Mouse (Mus musculus) lung, postnatal 0 days (tissue): ENCODE data around the gene Rab21. TPM values are rescaled to one million over a fixed set of nuclear protein-coding genes. Genes with fewer than 3 reads are reported as not detected.

Experiments
- ATAC-seq: fragments of 200-750 bp; cut with Nextera tagmentation; 2 replicates; pipeline ENCODE4 v1.8.0; 2017; ENCODE audit warnings: moderate library complexity
- DNase-seq: peaks from one replicate; pipeline ENCODE4 v3.0.0-alpha.2; 2016; ENCODE audit warnings: low spot score
- H3K27ac ChIP-seq: fragments of 300-500 bp; sonication (generic); 2 replicates; pipeline ENCODE4 v1.5.1; 2014; ENCODE audit warnings: antibody characterized with exemption, mild to moderate bottlenecking, low read length, mixed read lengths
- H3K27me3 ChIP-seq: fragments of 300-500 bp; sonication (generic); replicated peaks from 2 replicates; pipeline ENCODE4 v1.6.1; 2014; ENCODE audit warnings: low read length, mixed read lengths; ENCODE audit not compliant: insufficient read depth
- H3K36me3 ChIP-seq: fragments of 300-500 bp; sonication (generic); 2 replicates; pipeline ENCODE4 v1.6.1; 2014; ENCODE audit warnings: low read length, mixed read lengths; ENCODE audit not compliant: insufficient read depth
- H3K4me1 ChIP-seq: fragments of 300-500 bp; sonication (generic); 2 replicates; pipeline ENCODE4 v1.6.1; 2014; ENCODE audit warnings: antibody characterized with exemption, low read depth, low read length, mixed read lengths; ENCODE audit not compliant: insufficient read depth
- H3K4me2 ChIP-seq: fragments of 300-500 bp; sonication (generic); replicated peaks from 2 replicates; pipeline ENCODE4 v1.6.1; 2014; ENCODE audit warnings: low read depth, mild to moderate bottlenecking, low read length, moderate library complexity, mixed read lengths
- H3K4me3 ChIP-seq: fragments of 300-500 bp; sonication (generic); 2 replicates; pipeline ENCODE4 v1.5.1; 2014; ENCODE audit warnings: low read depth, low read length
- H3K9ac ChIP-seq: fragments of 300-500 bp; sonication (generic); replicated peaks from 2 replicates; pipeline ENCODE4 v1.6.1; 2014; ENCODE audit warnings: low read depth, mild to moderate bottlenecking
- H3K9me3 ChIP-seq: fragments of 300-500 bp; sonication (generic); 2 replicates; pipeline ENCODE4 v1.6.1; 2016; ENCODE audit warnings: low read length, mixed read lengths
- CTCF ChIP-seq: IDR thresholded peaks from 2 replicates; pipeline ENCODE4 v1.5.1; 2016; ENCODE audit warnings: antibody characterized with exemption, mild to moderate bottlenecking
- EP300 ChIP-seq: IDR thresholded peaks from 2 replicates; pipeline ENCODE4 v1.6.1; 2016; ENCODE audit warnings: antibody characterized with exemption, mild to moderate bottlenecking, control low read depth
- WGBS: fragments of 180-500 bp; shearing (Covaris S2); extraction: QIAGEN DNeasy Blood & Tissue Kit; methylation state at CpG from one replicate; pipeline ENCODE4 v1.1.7; 2014; 5-methylcytosine and 5-hydroxymethylcytosine counted together
- polyA plus RNA-seq: library from polyadenylated mRNA; unstranded; fragments of >200 nt; fragmentation: Nextera tagmentation; extraction: Ambion mirVana; gene quantifications from 2 replicates; pipeline ENCODE4 v1.2.1, GENCODE M21; 2015

Gene Rab21
- polyA plus RNA-seq, 1 experiment from 2014 or later: 9.1 TPM

DNA sequence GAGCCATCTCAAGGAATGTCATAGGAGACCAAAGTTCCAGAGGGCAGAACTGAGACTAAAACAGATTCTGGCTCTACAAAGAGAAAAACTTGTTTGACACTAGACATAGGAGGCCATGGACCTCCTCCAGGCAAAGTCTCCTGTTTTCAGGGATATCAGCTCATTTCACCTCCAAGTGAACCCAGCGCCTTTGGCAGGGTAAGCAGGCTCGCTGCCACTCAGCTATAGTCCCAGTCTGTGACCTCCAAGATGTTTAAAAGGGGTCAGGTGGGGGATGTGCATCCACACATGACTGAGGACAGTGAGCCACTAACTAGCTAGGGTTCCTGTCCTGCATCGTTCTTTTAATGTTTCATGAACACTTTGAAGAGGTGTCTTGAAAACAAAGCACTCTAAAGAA, 2.7 kb downstream of the Rab21 start:
- Histone ChIP-seq H3K4me2 (0 out of 2 replicates have a peak overlapping the region, but pooled peaks have one; percentile 2), H3K27ac (peak overlapping the region; percentile 33), H3K4me1 (peaks cover 15% of the 10 kb centered on the region; the same call in 1 of the 2 replicates), H3K9me3 (no peaks in the 10 kb centered on the region), H3K36me3 (no peaks in the 10 kb centered on the region), H3K27me3 (no peaks in the 10 kb centered on the region), H3K9ac (no peak overlapping the region), H3K4me3 (no peak overlapping the region)
- TF ChIP-seq CTCF (no peak), EP300 (peak; percentile 24; the same call in 1 of the 2 replicates)
- DNase-seq (peak; percentile 46), ATAC-seq (no peak; the same call in 1 of the 2 replicates)
- 29% methylated on average over 3 of the region's 3 CpGs for WGBS

DNA sequence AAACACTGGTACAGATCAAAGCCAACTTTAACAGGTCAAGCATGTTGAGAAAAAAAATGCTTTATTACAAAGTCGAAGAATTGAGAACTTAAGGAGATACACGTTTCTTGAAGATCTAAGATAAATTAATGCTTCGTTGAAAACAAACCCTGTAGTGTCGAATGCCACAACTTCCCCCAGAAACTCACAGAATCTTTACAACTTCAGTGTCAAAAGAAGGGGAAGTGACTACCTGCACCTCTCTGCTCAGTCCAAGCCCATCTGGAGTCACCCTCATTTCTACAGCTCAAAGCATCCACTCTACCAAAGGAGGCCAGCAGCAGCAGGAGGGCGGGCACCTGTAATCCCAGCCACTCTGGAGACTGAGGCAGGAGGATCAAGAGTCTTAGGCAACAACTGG, 3.2 kb downstream of the Rab21 start:
- H3K4me3 ChIP-seq: no peak overlapping the region
- ATAC-seq: no peak
- TF ChIP-seq EP300 (no peak), CTCF (no peak)

DNA sequence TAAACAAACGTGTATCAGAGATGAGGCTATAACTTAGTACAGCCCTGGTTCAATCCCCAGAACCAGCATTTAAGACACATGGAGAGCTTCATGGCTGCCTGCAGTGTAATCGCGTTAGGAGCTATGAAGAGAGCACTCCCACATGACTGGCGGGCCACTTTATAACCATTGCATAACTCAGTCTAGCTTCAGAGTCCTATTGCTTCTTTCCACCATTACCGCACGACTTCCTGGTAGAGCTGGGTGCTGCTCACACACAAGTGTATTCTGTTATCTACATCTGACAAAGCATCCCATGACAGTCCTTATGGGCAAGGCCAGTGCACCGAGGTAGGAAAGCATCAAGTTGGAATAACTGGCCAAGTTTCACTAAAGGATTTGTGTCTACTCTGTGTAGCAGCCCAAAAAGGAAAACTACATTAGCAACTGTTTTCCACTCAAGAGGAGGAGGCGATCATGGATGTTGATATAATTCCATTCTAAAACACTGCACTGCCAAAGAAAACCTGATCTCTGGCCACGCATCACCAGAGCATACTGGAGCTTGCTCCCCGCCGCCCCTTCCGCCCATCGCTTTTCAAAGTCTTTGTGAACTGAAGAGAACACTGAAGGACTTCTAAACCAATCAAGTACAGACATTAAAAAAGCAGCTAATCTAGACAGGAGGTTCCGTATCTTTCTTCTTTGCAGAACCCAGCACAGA, 4.0 kb downstream of the Rab21 start:
- DNase-seq (peak; percentile 62), ATAC-seq (0 out of 2 replicates have a peak, but pooled peaks have one; percentile 11)
- Histone ChIP-seq H3K4me1 (peaks cover 15% of the 10 kb centered on the region; the same call in 1 of the 2 replicates), H3K9ac (no peak overlapping the region), H3K4me3 (no peak overlapping the region), H3K36me3 (no peaks in the 10 kb centered on the region), H3K4me2 (no peak overlapping the region), H3K9me3 (no peaks in the 10 kb centered on the region), H3K27ac (no peak overlapping the region), H3K27me3 (no peaks in the 10 kb centered on the region)
- TF ChIP-seq CTCF (no peak), EP300 (no peak)
- WGBS: 78% methylated on average over 14 of the region's 14 CpGs

More for the DNA sequence above, 3.2 kb downstream of the Rab21 start:
- Histone ChIP-seq H3K4me1 (peaks cover 15% of the 10 kb centered on the region; the same call in 1 of the 2 replicates), H3K27me3 (no peaks in the 10 kb centered on the region), H3K27ac (peak overlapping the region; percentile 33), H3K4me2 (0 out of 2 replicates have a peak overlapping the region, but pooled peaks have one; percentile 2), H3K9me3 (no peaks in the 10 kb centered on the region), H3K9ac (no peak overlapping the region), H3K36me3 (no peaks in the 10 kb centered on the region)
- no peak for DNase-seq
- WGBS: 66% methylated on average over 5 of the region's 5 CpGs

DNA sequence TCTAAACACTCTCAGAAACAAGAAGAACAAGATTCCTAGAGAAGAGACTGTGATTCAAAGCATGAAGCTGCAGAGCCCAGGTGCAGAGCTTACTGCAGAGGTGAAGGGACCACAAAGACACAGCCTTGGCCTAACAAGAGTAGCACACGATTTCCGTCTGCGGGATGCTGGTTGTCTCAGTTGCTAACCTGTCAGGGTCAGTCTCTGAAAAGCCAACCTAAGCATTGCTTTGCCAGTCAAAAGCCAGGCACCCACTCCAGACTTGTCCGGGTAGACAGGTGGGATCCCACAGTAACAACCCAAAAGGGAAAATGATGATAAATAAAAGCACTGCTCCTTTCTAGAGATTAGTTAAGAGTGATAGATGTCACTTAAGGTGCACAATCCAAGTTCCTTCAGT, 6.2 kb downstream of the Rab21 start:
- H3K27me3 ChIP-seq: no peaks in the 10 kb centered on the region
- no peaks in the 10 kb centered on the region for H3K9me3 ChIP-seq
- TF ChIP-seq EP300 (no peak), CTCF (no peak)
- WGBS: 89% methylated on average over 4 of the region's 4 CpGs
- H3K4me2 ChIP-seq: no peak overlapping the region
- DNase-seq: no peak
- H3K4me3 ChIP-seq: no peak overlapping the region
- H3K9ac ChIP-seq: no peak overlapping the region
- no peaks in the 10 kb centered on the region for H3K36me3 ChIP-seq
- H3K4me1 ChIP-seq: peaks cover 15% of the 10 kb centered on the region; the same call in 1 of the 2 replicates
- no peak overlapping the region for H3K27ac ChIP-seq
- no peak for ATAC-seq

DNA sequence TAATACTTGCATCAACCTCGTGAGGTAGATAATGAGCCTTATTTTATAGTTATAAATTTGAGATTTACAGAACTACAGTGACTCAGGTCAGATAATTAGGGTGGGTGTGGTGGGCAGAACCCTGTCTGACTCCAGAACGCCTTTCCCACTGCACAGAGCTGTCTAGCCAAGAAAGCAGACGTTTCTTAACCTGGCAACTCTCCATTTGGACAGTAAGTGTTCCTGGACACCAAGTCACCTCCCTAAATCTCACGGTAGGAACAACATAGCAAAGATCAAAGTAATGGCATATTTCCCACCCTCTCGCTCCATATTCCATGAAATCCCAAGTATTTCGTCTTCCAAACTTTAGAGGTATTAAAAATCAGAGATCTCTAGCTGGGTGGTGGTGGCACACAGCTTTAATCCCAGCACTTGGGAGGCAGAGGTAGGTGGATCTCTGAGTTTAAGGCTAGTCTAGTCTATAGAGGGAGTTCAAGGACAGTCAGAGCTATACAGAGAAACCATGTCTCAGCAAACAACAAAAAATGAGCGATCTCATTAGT, 8.0 kb downstream of the Rab21 start:
- H3K27me3 ChIP-seq: no peaks in the 10 kb centered on the region
- no peak overlapping the region for H3K9ac ChIP-seq
- no peaks in the 10 kb centered on the region for H3K36me3 ChIP-seq
- DNase-seq (no peak), ATAC-seq (no peak)
- no peak for TF ChIP-seq EP300
- no peak for TF ChIP-seq CTCF
- no peaks in the 10 kb centered on the region for H3K9me3 ChIP-seq
- no peak overlapping the region for H3K4me2 ChIP-seq
- H3K4me1 ChIP-seq: peaks cover 4% of the 10 kb centered on the region; the same call in 1 of the 2 replicates
- WGBS: 80% methylated on average over 7 of the region's 7 CpGs
- no peak overlapping the region for H3K4me3 ChIP-seq
- no peak overlapping the region for H3K27ac ChIP-seq

DNA sequence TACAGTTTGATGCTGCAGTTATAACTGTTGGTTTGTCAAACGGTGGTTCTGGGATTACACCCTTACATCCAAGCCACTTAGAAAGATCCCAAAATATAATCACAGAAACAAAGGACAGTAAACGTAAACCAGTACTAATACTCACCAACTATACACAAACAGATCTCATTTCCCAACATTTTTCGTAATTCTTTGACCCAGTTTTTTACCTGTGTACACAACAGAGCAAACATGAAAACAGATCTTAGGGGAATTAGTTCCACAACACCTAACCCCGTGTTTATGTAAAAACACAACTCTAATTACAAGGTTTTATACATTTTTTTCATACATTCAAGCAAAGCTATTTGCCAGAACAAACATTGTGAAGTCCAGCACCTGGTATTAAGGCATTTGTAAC, 16.7 kb downstream of the Rab21 start:
- H3K4me2 ChIP-seq: no peak overlapping the region
- H3K9ac ChIP-seq: no peak overlapping the region
- peaks cover 29% of the 10 kb centered on the region for H3K36me3 ChIP-seq
- H3K27ac ChIP-seq: no peak overlapping the region
- H3K9me3 ChIP-seq: no peaks in the 10 kb centered on the region
- H3K27me3 ChIP-seq: no peaks in the 10 kb centered on the region
- TF ChIP-seq EP300 (no peak), CTCF (no peak)
- ATAC-seq (no peak), DNase-seq (no peak)
- 93% methylated on average over 4 of the region's 4 CpGs for WGBS
- H3K4me1 ChIP-seq: no peaks in the 10 kb centered on the region
- no peak overlapping the region for H3K4me3 ChIP-seq
